Mouse (Mus musculus) embryonic facial prominence, embryonic 10.5 days (tissue): ENCODE results near the gene Saysd1. TPM values are rescaled to one million over a fixed set of nuclear protein-coding genes. Genes with fewer than 3 reads are reported as not detected.

Experiments
- polyA plus RNA-seq: library from polyadenylated mRNA; unstranded; fragments of >200 nt; fragmentation: Nextera tagmentation; extraction: Ambion mirVana; gene quantifications from 2 replicates; pipeline ENCODE4 v1.2.1, GENCODE M21; 2016

Gene Saysd1
- polyA plus RNA-seq, 1 experiment from 2014 or later = 11.1 TPM

Other genes starting within 250 kb of the Saysd1 start
- gene Gng2, start 160.9 kb downstream of the Saysd1 start, polyA plus RNA-seq = 82.8 and 82.9 TPM in 2 replicates
- gene Kcnk5, start 43.3 kb upstream of the Saysd1 start, polyA plus RNA-seq = 9.3 and 10.7 TPM in 2 replicates
- 0.32 TPM in 1 of 2 replicates, not detected in the other for gene Kcnk16, start 130.7 kb upstream of the Saysd1 start, polyA plus RNA-seq
- 13.1 and 14.2 TPM in 2 replicates for gene Nudt13, start 156.2 kb upstream of the Saysd1 start, polyA plus RNA-seq
- 76.1 and 76.7 TPM in 2 replicates for gene Ecd, start 209.6 kb upstream of the Saysd1 start, polyA plus RNA-seq
- gene Fam149b, start 209.6 kb upstream of the Saysd1 start, polyA plus RNA-seq = 42.8 and 45.4 TPM in 2 replicates